Mouse (Mus musculus): ENCODE data around the gene Bcl2l11.

The Bcl2l11 gene

DNA sequence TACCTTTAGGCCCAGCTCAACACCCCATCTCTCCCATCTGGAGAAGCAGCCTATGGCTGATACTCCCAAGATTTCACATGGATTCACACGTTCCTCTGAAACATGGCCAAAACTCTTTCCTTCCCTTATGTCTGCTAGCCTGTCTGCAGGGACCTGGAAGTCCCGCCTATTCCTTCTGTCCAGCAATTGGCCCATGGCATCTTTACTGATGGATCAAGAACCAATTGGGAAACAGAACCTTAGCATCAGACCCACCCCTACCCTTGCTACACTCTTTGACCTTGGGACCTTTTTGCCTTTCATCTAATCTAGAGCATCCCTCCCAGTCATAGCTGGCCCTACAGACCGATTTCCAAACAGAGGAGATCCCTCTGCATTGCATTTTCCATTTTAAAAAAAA, 11.2 kb upstream of the Bcl2l11 start:
- DNase-seq: no peak

DNA sequence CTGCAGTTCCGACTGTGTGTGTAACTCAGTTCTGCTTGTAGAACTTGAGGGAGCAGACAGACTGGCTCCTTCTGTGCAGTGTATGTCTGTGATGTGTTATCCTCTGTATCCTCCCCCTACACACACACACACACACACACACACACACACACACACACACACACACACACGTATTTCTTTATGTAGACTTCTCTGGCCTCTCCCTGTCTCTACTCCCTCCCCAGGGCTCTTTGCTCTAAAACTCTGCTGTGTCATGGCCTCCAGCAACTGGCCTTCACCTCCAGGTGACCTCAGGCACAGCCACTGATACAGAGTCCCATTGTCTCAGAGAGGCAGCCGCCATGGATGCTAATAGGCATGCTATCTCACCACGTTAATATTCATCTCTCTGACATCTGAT, 10.3 kb upstream of the Bcl2l11 start:
- DNase-seq: no peak

DNA sequence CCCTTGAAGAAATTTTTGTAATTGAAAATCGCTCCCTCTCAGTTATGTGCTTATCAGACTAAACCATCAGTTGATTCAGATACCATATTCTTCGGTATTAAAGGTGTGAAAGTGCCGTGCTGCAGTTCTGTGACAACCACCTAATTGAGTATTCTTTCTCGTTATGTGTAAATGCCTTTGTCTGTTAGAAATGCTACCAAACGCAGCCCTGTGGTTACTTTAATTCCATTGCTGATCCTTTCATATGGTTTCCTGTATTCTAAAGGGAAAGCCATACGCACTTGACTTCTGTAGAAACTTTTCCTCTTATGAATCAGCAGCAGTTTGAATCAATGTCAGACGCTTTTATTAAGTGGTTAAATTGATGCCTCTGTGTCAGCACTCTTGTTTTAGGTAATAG, 8.2 kb upstream of the Bcl2l11 start:
- DNase-seq: no peak

DNA sequence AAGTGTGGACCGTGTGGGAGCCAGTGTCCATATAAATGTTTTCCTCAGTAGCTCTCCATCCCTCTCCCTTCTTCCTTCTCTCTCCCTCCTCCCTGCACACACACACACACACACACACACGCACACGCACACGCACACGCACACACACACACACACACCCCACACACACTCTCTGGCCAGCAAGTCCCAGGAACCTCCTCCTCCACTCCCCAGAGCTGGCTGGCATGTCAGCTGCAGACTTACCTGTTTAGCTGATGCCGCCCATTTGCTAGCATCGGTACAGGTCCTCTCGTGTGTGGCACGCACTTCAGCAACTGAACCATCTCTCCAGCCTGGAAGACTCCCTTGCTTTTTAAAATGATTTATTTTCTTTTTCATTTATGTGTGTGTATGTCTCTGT, 6.9 kb upstream of the Bcl2l11 start:
- DNase-seq: no peak

DNA sequence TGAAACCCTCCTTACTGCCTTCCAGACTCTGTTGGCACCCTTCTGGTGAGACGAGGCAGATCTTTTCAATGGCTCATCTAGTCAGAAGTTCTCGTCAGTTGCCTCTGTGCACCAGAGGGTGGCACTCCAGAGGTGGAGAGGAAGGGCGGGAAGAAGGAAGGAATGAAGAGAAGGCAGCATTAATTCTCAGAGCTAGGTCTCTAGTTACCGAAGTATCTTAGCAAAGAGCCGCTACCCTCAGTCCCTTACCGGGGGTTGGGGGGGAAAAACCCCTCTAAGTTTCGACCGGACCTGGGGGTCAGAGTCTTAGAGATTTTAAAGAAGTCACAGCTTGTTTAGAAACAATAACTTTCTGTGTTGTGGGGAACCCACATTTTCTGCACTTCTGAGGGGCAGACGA, 3.3 kb upstream of the Bcl2l11 start:
- peak; percentile 51 for DNase-seq

DNA sequence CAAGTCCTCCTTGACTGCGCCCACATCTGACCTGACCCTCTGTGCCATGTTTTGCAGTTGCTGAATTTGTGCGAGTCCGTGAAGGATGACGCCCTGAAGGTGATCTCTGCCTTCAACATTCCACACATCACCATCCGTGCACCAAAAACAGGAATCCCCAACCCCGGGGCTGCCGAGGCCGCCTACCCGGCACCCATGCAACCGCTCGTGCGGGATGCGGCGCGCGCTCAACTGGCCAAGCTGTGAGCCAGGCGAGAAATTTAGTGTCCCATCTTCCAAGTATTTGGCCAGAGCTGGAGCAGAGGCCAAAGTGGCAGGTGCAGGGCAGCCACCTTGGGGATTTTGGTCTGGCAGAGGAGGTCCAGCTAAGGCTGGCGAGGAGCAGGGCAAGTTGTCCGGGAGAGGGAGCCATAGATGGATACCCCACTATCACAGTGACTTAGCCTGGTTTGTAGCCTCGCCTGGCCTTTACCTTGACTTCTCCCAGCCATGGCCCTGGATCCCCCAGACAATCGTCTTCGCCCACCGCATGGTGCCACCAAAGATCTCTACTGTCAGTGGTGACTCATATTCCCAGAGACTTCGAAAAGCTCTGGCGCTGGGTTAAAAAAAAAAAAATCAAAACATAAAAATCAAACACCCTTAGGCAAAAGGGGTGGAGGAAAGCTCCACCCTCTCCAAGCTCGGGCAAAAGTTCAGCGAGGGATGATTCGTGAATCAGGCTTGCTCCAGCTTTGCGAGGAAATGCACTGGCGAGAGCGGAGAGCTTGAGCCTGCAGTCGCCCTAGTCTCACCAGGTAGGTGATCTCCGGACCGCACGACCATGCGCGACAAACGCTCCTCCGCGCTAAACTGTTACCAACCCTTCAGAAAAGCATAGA, 2.7 kb upstream of the Bcl2l11 start:
- peak; percentile 11 for DNase-seq

DNA sequence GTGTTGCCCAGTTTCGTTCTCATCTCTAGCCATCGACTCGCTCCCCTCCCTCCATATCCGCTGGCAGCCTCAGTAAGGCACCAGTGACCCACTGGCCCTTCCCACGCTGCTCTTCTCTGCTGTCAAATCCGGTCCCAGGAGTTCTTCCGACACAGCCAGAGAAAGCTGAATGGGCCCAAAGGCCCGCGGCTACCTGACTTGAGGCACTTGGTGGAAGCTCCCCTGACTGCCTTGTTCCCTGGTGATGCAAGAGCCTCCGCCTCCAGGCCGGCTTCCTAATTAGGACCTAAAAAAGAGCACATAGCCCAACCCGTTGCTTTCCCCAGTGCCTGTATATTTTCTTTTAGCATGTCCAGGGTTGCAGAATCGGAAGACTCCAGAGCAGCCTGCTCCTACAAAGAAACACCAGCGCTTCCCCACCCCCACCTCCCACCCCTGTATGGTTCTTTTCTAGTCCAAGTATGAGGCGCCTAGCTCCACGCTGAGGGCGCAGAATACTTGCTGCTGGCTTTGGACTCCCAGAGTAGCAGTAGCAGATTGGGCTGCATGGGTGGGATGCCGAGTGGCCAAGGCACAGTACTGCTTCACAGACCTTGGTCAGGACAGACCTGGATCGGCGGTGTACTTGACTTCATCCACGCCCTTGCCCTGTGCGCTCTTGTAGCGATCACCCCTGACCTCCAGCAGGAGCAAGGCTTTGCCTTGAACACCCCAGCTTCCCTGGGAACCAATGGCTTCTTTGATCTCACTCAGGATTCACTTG, 1.7 kb upstream of the Bcl2l11 start:
- peak; percentile 8 for DNase-seq

DNA sequence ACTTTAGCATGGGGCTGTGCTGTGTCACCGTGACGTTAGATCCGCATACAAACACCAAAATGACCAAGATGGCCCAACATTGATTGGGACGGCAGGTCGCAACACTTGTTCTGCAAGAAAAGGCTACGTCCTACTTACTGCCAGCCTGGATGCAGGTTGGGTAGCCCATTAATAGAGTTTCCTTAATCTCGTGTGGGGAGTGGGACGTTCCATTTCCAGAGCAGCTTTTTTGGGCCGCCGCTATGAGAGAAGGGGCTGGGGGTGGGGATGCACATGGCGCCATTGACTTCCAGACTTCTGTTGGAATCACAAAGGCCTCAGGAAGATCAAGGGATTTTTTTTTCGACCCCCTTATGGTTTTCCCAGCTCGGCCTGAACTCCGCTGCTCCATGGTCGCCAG, 1.1 kb upstream of the Bcl2l11 start:
- no peak for DNase-seq

DNA sequence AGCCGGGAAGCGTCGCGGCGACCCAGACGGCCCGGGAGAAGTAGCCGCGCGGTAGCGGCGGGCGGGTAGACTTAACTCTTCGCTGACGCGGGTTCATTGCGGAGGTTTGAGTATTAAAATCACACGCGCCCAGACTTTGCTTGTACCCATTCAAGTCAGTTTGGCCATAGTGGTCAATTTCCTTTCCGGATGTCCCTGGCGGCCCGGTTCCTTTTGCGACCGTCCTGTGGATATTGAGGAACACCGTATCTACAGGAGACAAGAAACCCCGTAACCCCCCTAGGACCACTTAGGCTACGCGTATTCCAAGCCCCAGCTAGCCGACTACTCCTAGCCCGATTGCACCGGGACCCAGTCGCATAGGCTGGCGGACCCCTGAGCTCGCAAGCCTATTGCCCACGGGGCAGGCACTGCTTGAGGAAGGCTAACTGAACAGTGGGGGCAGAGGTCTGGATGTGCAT, 783 bp downstream of the Bcl2l11 start:
- DNase-seq: no peak

DNA sequence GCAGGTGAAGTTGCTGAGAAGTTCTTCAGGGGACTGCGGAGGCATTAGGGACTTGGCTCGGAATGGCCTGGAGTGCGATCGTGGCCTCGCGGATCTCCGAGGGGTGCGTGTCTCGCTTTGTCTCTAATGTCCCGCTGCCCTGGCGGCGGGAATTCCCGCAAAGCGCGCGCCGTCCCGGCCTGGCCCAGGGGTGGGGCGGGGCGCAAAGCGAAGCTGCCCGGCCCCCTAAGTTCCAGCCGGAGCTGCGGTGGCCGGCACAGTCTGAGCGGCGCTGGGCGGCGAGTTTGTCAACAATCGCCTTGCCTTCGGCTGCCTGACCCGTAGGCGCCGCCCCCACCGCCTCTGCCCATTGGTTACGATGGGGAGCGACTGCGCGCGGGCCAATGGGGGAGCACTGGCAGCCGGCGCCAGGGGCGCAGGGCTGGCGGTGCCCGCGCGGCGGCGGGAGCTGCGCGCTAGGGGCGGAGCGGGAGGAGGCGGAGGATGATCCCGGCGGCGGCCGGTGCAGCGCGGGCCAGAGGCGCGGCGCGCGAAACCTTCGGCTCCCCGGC, 1.4 kb downstream of the Bcl2l11 start:
- peak; percentile 76 for DNase-seq

DNA sequence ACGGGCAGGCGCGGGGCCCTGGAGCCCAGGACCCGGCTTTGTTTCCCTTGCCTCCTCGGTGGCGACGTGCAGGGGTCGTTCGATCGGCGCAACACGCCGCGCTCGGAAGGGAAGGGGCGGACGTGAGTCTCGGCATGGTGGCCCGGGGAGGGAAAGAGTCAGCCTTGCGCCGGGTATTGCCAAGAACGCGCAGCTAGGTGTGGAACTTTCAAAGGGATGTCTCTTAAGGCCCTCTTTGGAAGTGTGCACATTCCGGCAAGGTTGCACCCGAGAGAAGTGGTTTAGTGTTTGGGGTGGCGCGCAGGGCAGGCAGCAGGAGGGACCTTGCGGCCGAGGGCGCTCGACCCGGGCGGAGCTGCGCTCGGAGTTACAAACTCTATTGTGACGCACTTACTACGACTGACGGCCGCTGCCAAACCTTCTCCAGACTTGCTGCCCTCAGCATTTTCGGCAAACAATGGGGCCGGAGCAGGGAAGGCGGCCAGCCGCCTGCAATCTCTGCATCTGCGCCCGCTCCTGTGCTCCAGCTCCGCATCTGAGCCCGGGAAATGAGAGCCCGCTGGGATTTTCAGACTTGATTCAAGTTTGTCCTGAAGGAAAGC, 2.0 kb downstream of the Bcl2l11 start:
- peak; percentile 41 for DNase-seq

DNA sequence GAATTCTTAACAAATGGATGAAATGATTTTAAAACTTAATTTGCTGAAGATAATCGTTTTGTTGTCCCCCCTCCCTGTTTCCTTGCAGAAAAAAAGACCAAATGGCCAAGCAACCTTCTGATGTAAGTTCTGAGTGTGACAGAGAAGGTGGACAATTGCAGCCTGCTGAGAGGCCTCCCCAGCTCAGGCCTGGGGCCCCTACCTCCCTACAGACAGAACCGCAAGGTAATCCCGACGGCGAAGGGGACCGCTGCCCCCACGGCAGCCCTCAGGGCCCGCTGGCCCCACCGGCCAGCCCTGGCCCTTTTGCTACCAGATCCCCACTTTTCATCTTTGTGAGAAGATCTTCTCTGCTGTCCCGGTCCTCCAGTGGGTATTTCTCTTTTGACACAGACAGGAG, 2.7 kb downstream of the Bcl2l11 start:
- no peak for DNase-seq

DNA sequence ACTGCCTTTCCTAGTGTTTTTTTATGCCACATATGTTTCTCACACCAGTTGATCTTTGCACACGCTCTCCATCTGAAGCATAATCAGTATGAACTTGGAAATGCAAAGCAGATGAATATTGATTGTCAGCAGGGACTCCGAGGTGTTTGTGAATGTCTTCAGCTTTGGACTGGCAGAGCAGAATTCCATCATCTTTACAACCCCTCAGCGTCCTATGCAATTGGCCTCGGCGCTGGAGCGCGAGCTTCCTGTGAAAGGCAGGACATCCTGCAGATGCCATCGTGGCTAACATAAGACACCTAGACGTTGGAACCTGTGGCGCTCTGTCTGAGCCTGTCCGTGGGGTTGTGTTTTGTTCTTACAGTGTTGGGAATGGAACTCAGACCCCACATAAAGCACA, 5.7 kb downstream of the Bcl2l11 start:
- no peak for DNase-seq

DNA sequence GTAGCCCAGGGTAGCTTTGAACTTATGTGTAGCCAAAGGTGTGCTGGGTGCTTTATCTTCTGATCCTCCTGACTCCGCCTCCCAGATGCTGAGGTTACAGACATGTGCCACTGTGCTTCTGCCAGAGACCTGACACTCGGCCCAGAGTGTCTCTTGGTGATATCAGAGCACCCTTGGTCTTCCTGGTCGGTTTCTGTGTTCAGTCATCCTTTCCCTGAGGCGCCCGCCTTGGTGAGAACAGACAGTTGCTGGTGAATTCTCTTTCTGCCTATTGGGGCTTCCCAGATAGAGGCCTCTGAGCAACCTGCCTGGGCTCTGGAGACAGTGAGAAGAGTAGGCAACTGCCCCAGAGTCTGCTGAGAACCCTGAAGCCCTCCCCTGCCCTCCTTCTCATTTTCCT, 6.8 kb downstream of the Bcl2l11 start:
- DNase-seq: no peak

DNA sequence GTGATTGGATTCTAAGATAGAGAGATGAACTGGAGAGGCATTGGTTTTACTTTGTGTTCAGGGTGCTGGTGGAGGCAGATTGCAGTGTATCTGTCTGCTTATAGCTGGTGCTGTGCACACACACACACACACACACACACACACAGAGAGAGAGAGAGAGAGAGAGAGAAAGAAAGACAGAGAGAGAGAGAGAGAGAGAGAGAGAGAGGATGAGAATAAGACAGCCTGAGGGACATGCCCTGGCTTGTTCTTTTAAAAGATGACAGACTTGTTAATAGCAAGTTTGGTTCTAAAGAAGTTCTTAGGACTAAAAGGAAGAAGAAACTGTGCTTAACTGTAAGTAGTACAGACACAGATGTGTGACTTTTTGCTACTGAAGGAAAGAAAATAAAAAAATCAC, 8.0 kb downstream of the Bcl2l11 start:
- no peak for DNase-seq

DNA sequence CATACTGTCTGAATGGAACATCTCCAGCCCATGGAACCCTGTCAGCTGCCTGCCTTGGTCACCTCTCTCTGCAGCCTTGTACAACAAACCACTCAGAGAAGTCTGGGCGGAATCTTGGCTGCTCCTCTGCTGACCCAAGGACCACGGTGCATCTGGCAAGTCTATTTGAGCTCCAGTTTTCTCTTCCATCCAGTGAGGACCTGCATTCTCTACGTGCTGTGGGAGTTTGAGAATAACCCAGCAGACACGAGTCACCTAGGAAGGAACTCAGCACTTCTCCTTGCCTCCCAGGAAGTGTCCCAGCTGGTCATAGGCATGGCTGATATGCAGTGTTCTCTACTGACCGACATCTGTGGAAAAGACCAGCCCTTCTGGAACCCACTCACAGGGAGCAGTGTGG, 8.6 kb downstream of the Bcl2l11 start:
- no peak for DNase-seq

DNA sequence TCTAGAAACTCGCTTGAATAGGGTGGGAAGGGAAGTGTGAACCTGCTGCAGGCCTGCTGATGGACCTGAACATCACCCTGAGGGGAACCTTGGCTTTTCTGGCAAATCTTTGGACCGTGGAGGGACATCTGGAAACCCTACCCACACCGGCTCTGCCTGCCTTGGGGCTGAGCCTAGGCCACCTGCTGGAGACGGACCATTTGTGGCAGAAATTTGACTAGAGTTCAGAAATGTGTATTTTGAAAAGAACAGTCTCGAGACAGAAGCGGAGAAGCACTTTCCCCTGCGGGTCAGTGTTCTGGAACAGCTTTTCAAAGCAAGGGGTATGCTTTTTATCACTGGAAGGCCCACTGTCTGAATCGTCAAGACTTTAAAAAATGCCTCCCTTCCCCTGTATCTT, 9.1 kb downstream of the Bcl2l11 start:
- DNase-seq: no peak

DNA sequence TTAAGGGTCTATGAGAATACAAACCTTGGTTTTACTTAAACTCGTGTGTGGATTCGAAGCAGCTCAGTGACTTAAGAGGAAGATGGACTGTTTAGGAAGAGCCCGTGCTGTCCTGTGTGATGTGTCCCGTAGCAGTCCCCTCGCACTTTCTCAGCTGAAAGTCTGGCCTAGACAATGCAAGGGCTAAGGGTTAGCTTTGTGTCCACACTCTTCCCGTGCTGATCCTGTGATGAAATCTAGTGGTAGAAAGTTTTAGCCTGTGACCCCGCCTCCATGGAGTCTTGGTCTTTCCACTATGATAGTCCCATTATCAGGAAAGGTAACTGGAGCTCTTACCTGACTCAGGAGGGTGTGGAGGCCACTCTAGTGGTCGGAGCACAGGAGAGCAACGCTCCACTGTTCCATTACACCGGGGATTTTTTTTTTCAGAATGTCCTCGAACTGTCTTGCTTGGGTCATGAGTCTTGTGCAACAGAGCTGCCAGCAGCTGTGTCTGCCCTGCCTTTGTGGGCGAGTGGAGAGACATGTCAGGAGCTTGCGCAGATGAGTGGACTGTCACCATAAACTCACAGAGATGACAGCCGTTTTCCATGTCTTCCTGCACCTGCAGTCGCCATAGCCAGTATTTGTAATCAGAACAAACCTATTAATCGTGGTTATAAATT, 11.1 kb downstream of the Bcl2l11 start:
- no peak for DNase-seq

DNA sequence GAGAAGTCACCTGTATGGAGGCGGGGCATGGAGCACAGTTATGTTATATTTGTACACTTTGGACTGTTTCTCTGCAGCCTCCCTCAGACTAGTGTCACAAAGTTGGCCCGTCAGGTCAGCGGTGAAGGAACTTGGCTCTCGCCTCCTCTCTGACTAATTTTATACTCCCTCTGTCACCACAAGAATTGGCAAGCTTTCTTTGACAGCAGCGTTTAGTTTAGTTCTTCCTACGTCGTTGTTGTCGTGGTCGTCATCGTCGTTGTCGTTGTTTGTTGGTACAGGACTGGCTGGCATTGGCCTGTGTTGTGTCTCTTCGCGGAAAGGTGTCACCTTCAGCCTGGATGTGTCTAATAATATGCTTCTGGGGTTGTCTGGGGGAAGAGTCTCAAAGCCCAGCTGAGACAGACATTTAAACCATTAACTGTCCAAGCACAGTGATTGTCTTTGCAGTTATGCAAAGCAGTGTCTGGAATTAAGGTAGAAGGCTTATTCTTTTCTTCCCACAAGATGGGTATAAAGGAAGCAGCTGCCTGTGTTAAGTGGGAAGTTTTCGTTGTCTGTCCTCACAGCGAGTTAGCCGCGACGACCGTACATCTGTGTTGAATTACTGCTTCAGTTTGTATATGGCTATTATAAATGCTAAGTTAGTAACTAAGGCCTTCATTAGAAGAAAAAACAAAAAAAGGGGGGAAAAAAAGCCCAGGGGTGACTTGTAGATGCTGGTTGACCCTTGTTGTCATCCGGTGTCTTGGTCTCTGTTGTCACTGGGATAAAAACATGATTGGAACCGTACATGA, 11.8 kb downstream of the Bcl2l11 start:
- DNase-seq: no peak

DNA sequence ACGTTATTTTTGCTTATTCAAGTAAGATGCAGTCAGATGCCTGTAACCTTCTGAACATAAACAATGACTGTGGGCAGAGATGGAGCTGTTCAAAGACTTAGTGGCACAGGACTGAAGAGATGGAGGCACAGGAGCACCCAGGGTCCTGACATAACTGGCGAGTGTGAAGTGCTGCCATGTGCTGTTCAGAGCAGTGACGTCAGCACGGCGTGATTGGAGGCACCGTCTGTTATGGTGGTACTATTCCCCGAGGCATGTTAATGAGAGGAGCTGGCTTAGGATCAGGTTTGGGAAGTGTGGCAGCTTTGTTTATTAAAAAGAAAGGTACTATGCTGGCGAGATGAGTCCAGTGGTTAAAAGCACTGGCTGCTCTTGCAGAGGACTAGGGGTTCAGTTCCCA, 13.1 kb downstream of the Bcl2l11 start:
- no peak for DNase-seq

DNA sequence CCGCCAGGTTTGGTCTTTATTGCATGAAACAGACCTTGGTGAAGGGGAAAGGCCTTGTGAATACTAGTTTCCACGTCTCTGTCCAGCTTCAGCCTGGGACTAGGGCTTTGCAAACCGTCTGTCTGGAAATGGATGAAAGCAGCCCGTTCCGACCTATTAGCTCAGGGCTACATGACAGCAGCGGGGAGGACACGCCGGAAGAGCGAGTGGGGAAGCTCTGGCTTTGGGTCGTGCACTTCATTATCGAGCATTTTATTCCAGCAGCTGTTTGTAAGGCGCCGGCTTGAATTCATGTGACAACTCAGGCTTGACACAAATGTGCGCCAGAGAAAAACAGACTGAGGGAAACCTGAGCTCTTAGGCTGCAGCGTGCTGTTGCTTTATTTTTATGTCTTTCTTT, 13.9 kb downstream of the Bcl2l11 start:
- DNase-seq: no peak

DNA sequence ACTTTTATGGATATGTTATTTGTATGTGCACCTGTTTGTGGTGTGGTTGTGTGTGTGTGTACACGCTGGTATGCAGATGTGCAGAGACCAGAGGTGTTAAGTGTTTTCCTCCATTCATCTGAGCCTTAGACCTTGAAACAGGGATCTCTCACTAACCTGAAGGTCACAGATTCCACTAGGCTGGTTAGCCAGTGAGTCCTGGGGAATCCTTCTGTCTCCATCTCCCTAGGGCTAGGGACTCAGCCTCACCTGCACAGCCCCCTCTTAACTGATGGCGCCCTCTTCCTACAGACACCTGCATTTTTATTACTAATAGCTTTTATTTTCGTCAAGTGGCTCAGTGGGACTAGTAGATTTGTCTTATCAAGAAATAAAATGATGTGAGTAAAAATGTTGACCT, 14.3 kb downstream of the Bcl2l11 start:
- DNase-seq: no peak
